Mouse (Mus musculus) forebrain, embryonic 11.5 days (tissue): ENCODE measurements around the gene Sec16a. TPM values are rescaled to one million over a fixed set of nuclear protein-coding genes. Genes with fewer than 3 reads are reported as not detected.

Experiments used
- ATAC-seq: fragments of 200-750 bp; cut with Nextera tagmentation; replicated peaks from 2 replicates; pipeline ENCODE4 v1.8.0; 2017; ENCODE audit warnings: moderate TSS enrichment; ENCODE audit not compliant: low FRiP score
- DNase-seq: peaks from one replicate; pipeline ENCODE4 v3.0.0-alpha.2; 2017; ENCODE audit warnings: low spot score
- H3K27ac ChIP-seq: fragments of 300-500 bp; sonication (generic); 2 replicates; pipeline ENCODE4 v1.5.1; 2014; ENCODE audit warnings: low read depth, low read length
- H3K27me3 ChIP-seq: fragments of 300-500 bp; sonication (generic); 2 replicates; pipeline ENCODE4 v1.6.1; 2014; ENCODE audit warnings: mild to moderate bottlenecking, low read length, mixed read lengths; ENCODE audit not compliant: control insufficient read depth, insufficient read depth
- H3K36me3 ChIP-seq: fragments of 300-500 bp; sonication (generic); 2 replicates; pipeline ENCODE4 v1.6.1; 2014; ENCODE audit warnings: mild to moderate bottlenecking, low read length, moderate library complexity, mixed read lengths; ENCODE audit not compliant: control insufficient read depth, insufficient read depth
- H3K4me1 ChIP-seq: fragments of 300-500 bp; sonication (generic); replicated peaks from 2 replicates; pipeline ENCODE4 v1.6.1; 2014; ENCODE audit warnings: low read length, mixed read lengths; ENCODE audit not compliant: control insufficient read depth, insufficient read depth
- H3K4me2 ChIP-seq: fragments of 300-500 bp; sonication (generic); 2 replicates; pipeline ENCODE4 v1.6.1; 2014; ENCODE audit warnings: low read depth, mild to moderate bottlenecking, low read length, moderate library complexity, mixed read lengths; ENCODE audit not compliant: severe bottlenecking
- H3K4me3 ChIP-seq: fragments of 300-500 bp; sonication (generic); 2 replicates; pipeline ENCODE4 v1.5.1; 2014; ENCODE audit warnings: low read depth, low read length
- H3K9ac ChIP-seq: fragments of 300-500 bp; sonication (generic); 2 replicates; pipeline ENCODE4 v1.6.1; 2014; ENCODE audit warnings: low read length
- H3K9me3 ChIP-seq: fragments of 300-500 bp; sonication (generic); 2 replicates; pipeline ENCODE4 v1.6.1; 2016; ENCODE audit warnings: low read length, mixed read lengths; ENCODE audit not compliant: control insufficient read depth
- whole genome bisulfite sequencing: fragments of 180-500 bp; shearing (Covaris S2); extraction: QIAGEN DNeasy Blood & Tissue Kit; methylation state at CpG from one replicate; pipeline ENCODE4 v1.1.7; 2014; 5-methylcytosine and 5-hydroxymethylcytosine counted together
- polyA plus RNA-seq: library from polyadenylated mRNA; unstranded; fragments of >200 nt; fragmentation: Nextera tagmentation; extraction: Ambion mirVana; gene quantifications from 2 replicates; pipeline ENCODE4 v1.2.1, GENCODE M21; 2014

The Sec16a gene
- polyA plus RNA-seq: 39.3 and 40.9 TPM in 2 replicates

DNA sequence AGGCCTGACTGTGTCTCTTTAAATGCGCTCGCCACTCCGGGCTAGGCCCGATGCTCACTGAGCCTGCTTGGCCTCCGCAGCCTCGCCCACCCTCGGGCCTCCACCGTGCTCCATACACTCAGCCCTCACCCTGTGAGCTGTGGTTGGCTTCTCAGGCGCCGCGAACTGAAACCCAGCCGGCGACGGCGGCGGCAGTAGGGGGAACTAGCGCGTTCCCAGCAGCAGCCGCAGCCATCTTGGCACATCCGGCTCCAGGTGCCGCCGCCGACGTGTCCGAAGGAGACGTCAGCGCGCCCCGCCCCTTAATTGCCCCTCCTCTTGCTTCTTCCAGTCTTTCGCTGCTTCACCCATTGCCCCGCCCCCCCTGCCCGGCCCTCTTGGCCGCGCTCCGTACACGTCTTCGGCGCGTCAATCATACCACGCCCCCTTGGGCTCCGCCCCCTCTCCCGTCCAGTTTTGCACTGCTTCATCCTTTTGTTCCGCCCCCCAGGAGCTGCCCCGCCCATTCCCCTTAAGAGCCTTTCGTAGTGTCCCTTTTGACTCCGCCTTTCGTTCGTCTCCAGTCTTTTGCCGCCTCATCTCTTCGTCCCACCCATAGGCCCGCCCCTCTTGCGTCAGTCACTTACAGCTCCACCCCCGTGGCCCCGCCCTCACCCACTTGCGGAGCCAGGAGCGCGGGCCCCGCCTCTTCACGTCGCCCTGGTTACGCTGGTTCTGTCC is at the start of gene Sec16a:
Gene Sec16a, minus strand, starts transcription at position 271 of the 720 bp plus-strand sequence.
- WGBS: under 1% methylated on average over 60 of the region's 61 CpGs
- peak within 1 kb of the TSS; percentile 84 for H3K4me2 ChIP-seq
- peak; percentile 94 for ATAC-seq
- peak; percentile 100 for DNase-seq
- no peaks in the 10 kb centered on the region for H3K9me3 ChIP-seq
- H3K27me3 ChIP-seq: no peaks in the 10 kb centered on the region
- H3K27ac ChIP-seq: peak within 1 kb of the TSS; percentile 84
- H3K36me3 ChIP-seq: peaks cover 3% of the 10 kb centered on the region; the same call in 1 of the 2 replicates
- H3K9ac ChIP-seq: peak within 1 kb of the TSS; percentile 81
- peak within 1 kb of the TSS; percentile 88 for H3K4me3 ChIP-seq
- H3K4me1 ChIP-seq: peaks cover 13% of the 10 kb centered on the region; the same call in 1 of the 2 replicates

DNA sequence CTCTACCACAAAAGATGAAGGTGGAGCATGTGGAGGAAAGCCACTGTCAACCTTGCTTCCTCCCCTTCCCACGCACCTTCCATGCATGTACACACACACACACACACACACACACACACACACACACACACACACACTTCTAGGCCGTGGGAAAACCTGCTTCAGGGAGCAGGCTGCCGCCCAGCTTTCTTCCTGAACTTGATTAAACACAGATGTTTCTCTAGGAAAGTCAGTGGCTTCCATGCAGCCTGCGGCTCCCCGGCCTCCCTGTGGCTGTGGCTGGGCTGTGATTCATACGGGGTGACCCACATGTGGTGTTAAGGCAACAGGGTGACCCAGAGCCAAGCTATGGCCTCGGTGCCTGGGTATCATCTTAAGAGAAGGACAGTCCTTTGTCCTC is 49.4 kb upstream of the Sec16a start:
- no peak overlapping the region for H3K4me2 ChIP-seq

DNA sequence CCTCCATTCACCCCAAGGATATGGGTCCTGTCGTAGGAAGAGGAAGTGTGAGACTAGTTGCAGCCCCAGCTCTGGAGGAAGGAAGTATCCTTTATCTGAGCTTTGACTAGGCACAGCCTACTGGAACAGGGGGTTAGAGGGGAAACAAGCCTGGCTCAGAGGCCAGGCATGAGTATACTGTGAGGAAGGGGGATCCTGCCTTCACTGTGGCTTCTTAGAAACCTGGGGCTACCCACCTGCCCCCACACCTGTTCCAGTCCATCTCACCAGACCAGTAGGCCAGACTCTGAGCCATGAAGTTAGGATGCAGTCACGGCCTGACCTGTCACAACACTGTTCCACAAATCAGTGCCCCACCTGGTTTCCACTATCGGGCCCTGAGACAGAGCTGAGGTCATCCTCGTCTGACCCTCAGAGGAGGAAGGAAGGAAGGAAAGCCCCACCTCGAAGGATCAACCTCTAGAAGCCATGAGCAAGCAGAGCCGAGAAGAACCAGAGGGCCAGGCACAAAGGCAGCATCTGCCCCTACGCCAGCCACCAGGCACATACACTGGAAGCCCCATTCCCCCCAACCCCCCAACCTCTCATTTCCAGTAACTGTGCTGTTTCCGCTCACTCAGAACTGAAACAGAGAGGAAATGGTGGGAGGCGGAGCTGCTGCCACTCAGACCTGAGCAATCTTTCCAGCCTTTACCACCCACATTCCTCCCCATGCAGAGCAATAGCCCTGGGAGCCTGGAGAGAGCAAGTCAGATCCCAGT is 48.2 kb upstream of the Sec16a start:
- no peaks in the 10 kb centered on the region for H3K27me3 ChIP-seq
- peak overlapping the region; percentile 11 for H3K4me2 ChIP-seq
- H3K36me3 ChIP-seq: no peaks in the 10 kb centered on the region
- DNase-seq (no peak), ATAC-seq (no peak)
- WGBS: 43% methylated on average over 9 of the region's 9 CpGs
- peak overlapping the region; percentile 1 for H3K9ac ChIP-seq
- H3K9me3 ChIP-seq: no peaks in the 10 kb centered on the region
- peak overlapping the region; percentile 66 for H3K27ac ChIP-seq
- H3K4me1 ChIP-seq: peaks cover 84% of the 10 kb centered on the region
- H3K4me3 ChIP-seq: no peak overlapping the region

More for the DNA sequence above, 49.4 kb upstream of the Sec16a start:
- Histone ChIP-seq H3K9ac (no peak overlapping the region), H3K4me3 (no peak overlapping the region), H3K36me3 (peaks cover under 1% of the 10 kb centered on the region; the same call in 1 of the 2 replicates), H3K27me3 (no peaks in the 10 kb centered on the region), H3K9me3 (no peaks in the 10 kb centered on the region), H3K4me1 (peaks cover 84% of the 10 kb centered on the region), H3K27ac (no peak overlapping the region)
- no peak for ATAC-seq
- DNase-seq: no peak
- 67% methylated on average over 7 of the region's 7 CpGs for WGBS

DNA sequence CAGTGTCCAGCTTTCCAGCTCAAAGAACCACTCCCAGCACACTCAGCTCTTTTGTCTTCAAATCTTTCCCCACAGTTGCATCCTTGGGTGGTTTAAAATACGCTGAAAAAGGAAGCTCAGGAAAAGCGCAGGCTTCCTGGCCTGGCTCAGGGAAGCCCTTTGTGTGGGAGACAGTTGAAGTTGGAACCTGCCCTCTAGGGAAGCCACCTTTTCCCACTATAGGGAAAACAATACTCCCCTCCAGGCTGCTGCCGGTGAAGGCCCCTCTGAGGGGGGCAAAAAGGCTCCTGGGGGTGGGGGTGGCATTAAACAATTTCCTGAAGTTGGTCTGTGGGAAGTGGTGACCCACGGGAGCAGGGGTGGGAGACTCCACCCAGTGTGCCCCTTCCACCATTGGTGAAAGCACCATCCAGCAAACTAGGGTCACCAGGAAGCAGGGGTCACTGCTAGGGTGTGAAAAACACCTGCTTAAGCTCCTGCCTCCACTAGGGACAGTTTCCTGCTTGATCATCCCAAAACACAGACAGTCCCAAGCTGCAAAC is 45.8 kb upstream of the Sec16a start:
- no peaks in the 10 kb centered on the region for H3K9me3 ChIP-seq
- no peak overlapping the region for H3K4me3 ChIP-seq
- H3K9ac ChIP-seq: peak overlapping the region; percentile 1; the same call in 1 of the 2 replicates
- ATAC-seq: no peak
- no peaks in the 10 kb centered on the region for H3K36me3 ChIP-seq
- DNase-seq: no peak
- H3K27me3 ChIP-seq: no peaks in the 10 kb centered on the region
- H3K27ac ChIP-seq: peak overlapping the region; percentile 60
- WGBS: 21% methylated on average over 4 of the region's 4 CpGs
- H3K4me1 ChIP-seq: peaks cover 83% of the 10 kb centered on the region
- no peak overlapping the region for H3K4me2 ChIP-seq

DNA sequence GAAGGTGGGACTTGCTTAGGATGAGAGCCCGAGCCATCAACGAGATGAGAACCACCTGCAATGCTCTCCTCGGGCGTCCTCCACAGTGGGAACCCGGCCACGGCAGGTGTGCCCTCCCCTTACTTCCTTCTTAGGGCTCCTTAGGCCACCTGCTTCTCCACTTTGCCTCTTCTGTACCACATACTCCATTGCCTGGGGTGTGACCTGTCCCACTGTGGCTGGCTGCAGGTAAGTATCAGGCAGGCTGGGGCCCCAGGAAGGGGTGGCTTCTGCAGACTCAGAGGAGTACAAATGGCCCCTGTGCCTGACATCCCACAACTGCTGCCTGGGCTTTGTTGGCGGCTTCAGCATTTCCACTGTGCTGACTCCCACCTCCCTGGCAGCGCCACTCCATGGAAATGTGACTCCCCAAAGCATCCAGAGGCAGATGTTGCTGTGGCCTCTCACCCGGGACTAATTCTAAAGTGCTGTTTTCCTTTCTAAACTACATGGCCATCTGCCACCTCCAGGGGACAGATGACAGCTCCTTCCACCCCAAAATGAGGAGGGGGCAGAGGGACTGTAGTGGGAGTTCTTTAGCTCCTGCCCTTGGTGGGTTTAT is 43.6 kb upstream of the Sec16a start:
- DNase-seq (peak; percentile 67), ATAC-seq (no peak)
- Histone ChIP-seq H3K4me3 (no peak overlapping the region), H3K27ac (peak overlapping the region; percentile 98), H3K4me2 (peak overlapping the region; percentile 50; the same call in 1 of the 2 replicates), H3K27me3 (no peaks in the 10 kb centered on the region), H3K4me1 (peaks cover 93% of the 10 kb centered on the region), H3K9ac (peak overlapping the region; percentile 70), H3K9me3 (no peaks in the 10 kb centered on the region), H3K36me3 (peaks cover 8% of the 10 kb centered on the region)
- WGBS: 60% methylated on average over 9 of the region's 9 CpGs

DNA sequence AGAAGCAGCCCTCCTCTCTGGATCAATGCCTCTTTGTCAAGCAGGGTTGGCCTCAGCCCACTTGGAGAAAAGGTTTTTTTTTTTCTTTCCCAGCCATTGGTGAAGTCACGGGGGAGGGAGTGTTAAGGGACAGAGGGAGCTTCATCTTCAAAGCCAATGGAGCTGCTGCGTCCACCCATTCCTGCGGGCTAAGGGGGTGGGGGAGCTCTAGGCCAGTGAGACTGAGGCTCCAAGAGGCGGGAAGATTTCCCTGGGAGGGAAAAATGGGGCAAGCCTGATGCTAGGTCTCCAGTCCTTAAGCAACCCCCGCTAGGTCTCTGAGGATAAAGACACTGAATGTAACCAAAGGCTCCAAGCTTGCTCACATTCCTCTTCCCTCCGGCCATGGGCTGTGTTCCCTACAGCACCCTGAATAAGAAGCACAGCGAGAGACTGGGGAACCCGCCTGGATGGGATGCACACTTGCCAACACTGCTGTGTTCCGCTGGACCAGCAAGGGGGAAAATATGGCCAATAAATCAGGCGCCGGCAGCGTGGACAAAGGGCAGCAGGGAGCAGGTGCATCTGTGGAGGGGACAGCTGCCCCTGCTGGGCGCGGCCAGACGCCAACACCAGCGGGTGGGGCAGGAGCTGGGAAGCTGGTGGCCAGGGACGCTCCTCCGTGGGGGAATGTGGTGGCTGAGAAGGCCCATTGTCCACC is 42.5 kb upstream of the Sec16a start:
- Histone ChIP-seq H3K36me3 (peaks cover 8% of the 10 kb centered on the region), H3K4me3 (peak overlapping the region; percentile 11; the same call in 1 of the 2 replicates), H3K27me3 (no peaks in the 10 kb centered on the region), H3K27ac (peak overlapping the region; percentile 98), H3K4me1 (peaks cover 85% of the 10 kb centered on the region), H3K4me2 (peak overlapping the region; percentile 50), H3K9ac (peak overlapping the region; percentile 70), H3K9me3 (no peaks in the 10 kb centered on the region)
- ATAC-seq (peak; percentile 56), DNase-seq (peak; percentile 82)
- WGBS: 13% methylated on average over 18 of the region's 18 CpGs

DNA sequence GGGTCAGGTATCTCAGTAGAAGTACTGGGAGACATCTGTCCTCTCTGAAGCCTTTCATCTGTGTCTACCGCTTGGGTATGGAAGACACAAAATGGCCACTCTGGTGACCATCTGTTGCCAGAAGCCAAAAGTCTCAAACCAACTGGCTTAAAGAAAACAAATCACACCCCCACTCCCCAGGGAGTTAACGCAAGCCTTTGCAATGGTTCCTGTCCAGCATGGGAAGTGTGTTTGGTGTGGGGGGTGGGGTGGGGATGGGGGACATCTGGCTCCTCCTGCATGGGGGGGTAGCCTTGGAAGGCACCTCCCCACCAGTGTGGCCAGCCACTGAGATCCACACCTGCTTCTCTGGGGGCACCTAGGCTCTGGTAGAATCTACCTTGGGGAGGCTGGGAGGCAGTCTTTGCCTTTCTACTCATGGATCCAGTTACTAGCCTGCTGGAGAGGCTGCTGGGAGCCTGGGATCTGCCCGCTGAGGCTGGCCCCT is 41.9 kb upstream of the Sec16a start:
- Histone ChIP-seq H3K9ac (peak overlapping the region; percentile 62), H3K9me3 (no peaks in the 10 kb centered on the region), H3K36me3 (peaks cover 8% of the 10 kb centered on the region), H3K27ac (peak overlapping the region; percentile 98), H3K27me3 (no peaks in the 10 kb centered on the region), H3K4me1 (peaks cover 82% of the 10 kb centered on the region), H3K4me3 (peak overlapping the region; percentile 11; the same call in 1 of the 2 replicates), H3K4me2 (peak overlapping the region; percentile 50)
- ATAC-seq (peak; percentile 0), DNase-seq (no peak)
- WGBS: 9% methylated on average over 3 of the region's 3 CpGs
